Mouse (Mus musculus) adrenal gland, postnatal 4 days (tissue): ENCODE measurements at regions not wholly inside any gene's neighbourhood (a gene's known extent, or its start where the extent isn't known, plus 50 kb on each side); places are given as distances from the start of the nearest gene placed in this dataset.
"Not testable (repeated sequence)": the region's sequence is repeated elsewhere in the genome, so short reads cannot be mapped to it uniquely, and the experiment has no call there.

Source experiments
- DNase-seq, 2 experiments: peaks; one replicate each; pipeline ENCODE4 v3.0.0; 2021 to 2022; ENCODE audit warnings: low spot score in 2 of 2, mixed read lengths in 2 of 2

DNA sequence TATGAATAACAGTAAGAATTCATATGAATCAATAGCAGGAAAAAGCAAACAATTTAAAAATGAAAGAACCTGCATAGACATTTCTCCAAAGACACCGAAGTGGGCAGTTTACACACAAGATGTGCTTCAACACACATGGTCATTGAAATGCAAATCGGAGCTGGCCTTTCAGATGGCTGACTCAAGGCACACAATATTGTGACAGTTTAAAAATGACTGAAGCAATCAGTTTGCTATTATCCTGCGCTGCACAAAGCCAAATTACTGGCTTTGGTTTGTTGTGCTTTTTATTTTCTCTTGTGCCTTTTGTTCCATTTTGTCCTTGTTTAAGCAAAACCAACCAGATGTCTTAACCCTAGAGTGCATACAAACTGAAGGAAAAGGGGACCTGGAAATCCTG, 449.4 kb downstream of the Cbln4 start:
- no peak for DNase-seq

DNA sequence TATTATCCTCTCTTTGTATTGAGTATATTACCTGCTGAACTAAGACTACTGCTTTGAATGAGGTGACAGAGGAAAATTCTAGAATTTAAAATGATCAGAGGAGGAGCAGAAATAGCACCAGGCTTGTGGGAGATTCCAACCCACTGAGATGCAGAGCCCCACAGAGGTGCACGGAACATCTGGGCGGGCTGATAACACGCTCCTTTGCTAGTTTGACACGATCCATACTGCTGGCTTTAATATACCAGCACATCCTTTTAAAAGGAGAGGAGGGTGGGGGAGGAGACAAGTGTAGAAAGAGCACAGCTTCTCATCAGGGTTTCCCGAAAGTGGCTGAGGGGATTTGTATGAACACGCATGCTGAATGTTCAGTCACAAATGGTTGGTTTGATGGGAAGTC, 451.0 kb downstream of the Cbln4 start:
- DNase-seq = no peak

DNA sequence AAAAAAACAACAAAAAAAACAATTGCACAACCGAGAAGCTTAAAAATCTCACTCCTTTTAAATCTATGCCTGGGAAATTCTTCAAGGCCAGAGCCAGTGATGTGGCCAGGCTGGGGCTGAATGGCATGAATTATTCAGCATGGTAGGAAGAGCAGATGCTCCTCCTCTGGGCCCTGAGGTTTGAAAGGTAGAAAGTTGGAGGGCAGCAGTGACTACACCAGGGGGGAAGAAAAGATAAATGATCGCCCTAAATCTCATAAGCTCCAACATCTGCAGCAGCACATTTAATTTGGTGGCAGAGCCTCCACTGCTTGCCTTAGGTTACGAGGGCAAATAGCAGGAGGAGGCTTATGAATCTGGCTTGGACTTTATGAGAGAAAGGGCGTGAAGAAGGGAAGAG, 455.1 kb downstream of the Cbln4 start:
- no peak for DNase-seq

DNA sequence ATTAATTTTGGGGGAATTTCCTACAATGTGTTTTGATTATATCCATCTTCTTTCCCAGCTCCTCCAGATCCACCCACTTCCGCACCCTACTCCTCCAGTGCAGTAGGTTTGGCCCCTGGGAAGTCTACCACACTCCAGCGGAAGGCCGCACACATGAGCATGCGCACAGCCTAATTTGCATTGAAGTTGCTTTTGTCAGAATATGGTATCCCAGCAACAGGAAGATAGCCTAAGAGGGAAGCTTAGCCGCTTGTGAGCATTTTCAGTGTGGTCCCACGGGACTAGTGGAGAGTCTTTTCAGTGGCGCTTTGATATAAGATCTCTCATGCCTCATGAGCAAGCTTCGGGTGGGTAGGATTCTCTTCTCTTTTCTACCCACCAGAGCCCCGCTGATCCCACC, 455.6 kb downstream of the Cbln4 start:
- no peak for DNase-seq

DNA sequence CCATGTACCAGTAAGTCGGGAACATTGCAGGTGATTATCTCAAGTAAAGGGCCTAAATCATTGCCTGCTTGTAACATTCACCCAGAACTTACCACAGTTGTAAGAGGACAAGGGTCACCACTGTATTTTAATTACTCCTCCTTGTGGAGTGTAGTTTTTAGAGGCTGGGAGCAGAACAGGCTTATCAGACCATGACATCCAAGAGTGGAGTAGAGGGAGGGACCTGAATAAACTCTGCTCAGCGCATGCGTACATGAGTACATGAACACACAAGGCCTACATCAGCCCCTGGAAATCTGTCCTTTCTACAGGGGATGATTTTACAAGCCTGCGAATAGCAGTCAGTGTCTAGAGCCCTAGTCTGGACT, 456.4 kb downstream of the Cbln4 start:
- DNase-seq = no peak

DNA sequence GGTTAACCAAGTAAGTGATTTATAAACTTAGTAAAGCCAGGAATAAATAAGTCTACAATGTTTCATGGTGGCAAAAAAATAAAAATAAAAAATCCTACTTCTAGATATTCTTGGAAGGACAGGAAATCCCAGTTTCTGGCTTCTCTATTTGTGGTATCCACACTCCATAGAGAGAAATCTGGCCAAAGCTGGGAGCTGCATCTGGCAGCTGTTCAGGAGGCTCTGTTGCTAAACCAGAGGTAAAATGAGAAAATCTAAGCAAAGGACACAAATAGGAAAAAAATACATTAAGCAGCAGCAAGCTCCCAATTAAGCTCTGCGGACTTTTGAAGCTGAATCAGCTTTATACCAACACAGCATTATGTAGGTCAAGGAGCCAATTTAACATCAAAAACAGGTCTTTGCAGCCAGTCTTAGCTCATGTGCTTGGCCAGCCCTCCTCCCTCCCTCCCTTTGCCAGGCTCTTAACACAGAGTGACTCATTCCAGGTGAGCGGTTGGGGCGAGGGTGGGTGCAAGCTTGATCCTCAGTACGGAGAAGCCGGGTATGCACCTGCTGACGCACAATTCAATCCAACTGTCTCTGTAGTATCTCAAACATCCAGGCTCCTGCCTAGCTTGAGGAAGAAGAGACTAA, 456.9 kb downstream of the Cbln4 start:
- DNase-seq = no peak

DNA sequence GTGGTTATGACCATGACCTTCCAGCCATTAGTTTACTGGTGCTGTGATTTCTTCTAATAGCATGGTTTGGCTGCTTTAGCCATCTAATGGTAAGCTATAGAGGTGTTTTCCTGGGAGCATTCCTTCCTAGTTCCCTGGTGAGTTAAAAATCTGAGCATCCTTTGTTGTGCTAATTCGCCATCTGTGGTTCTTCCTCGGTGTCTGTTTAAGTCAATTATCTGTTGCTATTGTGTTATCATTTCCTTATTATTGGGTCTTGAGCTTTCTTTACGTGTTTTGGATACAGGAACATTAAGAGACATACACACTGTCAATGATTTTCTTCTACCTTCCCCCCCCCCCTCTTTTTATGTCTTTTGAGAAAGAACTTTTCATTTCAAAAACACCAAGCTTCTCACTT, 468.9 kb downstream of the Cbln4 start:
- no peak for DNase-seq

DNA sequence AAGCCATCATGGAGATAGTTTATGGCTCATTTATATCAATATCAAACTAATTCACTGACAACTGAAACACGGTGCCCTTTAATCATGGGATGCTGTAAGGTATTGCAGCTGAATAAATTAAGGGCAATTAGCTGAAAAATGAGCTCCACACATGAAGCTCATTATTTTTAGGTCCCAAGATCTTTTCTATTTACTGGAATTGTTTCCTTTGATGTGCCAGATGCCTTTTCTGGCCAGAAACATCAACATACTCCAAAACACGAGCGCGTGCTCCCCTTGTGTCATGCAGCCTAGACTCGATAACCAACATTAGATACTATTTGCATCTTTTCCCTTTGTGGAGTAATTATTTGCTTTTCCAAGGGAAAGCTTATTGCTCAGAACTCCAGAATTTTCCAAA, 480.6 kb downstream of the Cbln4 start:
- DNase-seq = no peak

DNA sequence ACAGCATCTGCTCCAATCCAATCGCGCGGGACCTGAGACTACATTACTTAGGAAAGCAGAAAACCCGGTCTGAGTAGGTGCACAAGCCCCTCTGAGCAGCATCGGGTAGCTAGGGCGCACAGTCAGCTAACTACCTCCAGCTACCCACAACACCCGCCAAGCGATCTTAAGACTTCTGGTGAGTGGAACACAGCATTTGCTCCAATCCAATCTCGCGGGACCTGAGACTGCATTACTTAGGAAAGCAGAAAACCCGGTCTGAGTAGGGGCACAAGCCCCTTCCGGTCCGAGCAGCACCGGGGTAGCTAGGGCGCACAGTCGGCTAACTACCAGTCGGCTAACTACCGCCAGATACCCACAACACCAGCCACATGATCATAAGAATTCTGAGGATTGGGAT, 500.5 kb downstream of the Cbln4 start:
- not testable (repeated sequence) for DNase-seq

DNA sequence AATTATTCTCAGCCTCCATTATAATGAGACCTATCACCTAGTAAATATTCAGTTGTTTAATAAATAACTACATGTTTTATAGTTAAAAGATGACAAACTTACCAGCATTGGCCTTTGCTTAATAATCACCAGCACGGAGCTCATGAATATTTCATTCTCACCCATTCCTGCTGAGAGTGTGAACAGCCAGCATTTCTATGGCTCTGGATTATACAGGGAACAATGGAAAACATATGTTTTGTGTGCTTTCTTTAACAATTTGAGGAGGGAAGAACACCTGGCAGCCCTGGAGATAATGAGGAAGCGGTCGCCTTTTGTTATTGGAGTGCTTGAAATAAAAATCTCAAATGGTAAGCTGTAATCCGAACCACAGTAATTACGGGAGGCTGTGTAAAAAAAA, 528.4 kb downstream of the Cbln4 start:
- no peak for DNase-seq

DNA sequence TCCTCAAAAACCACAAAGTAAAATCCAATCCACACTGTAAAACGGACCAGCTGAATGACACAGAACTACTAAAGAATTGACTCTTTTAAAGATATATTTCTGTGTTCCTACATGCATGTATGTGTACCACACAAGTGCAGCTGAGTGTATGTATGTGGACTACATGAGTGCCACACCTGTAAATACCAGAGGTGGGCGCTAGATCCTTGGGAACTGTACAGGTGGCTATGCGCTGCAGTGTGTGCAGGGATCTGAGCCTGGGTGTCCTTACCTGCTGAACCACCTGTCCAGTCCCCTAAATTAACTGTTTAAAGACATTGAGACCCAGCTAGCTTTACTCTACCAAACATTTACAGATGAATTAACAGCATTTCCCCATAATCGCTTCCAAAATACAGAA, 546.6 kb downstream of the Cbln4 start:
- DNase-seq = no peak

DNA sequence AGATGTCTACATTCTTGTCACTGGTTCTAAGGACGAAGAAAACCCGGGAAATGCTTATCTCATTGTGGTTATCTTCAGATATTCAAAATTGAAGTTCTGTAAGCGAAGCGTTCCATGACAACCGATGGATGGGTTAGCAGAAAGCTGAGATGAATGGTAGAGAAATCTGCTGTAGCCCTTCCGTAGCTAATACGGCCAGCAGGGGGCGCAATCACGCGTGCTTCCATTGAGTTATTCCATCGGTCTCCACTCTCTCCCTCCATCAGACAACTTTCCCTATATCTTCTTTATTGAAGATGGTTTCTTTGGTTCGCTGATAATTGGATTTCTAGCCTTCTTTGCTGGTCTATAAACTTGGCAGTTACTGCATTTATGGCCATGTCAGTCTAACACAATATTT, 549.5 kb downstream of the Cbln4 start:
- DNase-seq = peak; percentile 16 to 17

DNA sequence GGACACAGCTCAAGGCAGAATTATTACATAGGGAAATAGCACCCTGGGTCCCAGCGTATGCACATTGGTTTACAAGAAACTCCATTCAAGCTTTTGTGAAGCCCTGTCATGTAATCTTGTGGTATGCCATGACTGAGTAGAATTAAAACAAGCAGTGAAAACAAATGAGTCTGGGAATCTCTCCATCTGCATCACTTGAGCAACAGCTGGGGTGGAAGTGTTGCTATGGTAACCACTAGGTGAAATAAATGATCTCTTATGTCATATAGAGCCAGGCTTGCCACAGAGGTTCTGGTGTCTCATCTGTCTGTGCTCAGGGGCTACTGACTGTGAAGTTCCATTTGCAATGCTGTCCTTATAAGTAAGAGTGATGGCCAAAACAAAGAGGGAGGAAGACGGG, 556.0 kb downstream of the Cbln4 start:
- DNase-seq = no peak

DNA sequence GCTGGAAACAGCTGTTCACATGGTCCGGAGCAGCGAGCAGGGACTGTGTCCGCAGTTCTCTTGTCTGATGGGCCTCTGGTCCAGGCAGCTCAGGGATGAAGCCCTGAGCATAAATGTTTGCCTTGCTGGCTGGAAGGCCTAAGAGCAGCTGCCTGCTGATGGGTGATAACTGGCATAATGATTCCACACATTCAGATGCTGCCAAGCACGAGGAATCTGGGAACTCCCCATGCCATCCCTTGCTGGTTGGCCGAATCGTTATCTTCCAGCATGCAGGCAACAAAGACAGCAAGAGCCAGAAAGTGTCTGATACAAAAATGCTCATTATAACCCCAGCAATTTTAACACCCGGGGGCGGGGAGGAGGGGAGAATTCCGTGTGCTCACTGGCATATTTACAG, 590.0 kb downstream of the Cbln4 start:
- DNase-seq = no peak

DNA sequence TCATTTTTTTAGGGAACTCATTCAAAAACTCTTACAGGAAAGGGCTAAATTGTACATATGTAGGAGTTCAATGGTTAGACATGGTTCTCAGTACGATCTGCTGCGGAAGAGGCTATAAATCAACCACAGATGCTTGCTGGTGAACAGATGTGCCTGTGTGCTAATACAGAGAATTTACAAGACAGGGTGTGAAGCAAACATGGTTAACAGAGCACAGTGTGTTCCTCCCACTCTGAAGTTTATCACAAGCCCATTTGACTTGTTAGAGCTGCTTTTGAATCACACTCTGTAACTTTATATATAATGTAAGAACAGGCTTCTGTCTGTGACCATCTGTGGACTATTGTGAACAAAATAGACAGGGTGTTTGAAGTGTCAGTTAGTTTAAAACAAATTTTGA, 637.2 kb downstream of the Cbln4 start:
- DNase-seq = no peak

DNA sequence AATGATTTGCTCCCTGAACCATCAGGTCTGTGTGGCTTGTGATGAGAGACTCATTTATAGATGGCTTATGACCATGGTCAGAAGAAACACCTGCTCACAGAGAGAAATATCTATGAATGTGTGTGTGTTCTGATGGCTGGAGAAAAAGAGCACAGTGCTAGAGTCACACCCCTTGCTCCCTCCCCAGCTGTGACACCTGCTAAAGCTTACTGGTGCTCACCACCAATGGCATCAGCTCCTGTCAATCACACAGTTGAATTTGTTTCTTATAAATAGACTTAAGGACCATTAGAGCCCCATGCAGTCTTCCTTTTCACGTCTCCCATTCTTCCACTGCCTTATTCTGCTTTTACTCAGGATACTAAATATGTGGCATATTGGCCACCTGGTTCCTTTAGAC, 654.3 kb downstream of the Cbln4 start:
- DNase-seq = no peak

DNA sequence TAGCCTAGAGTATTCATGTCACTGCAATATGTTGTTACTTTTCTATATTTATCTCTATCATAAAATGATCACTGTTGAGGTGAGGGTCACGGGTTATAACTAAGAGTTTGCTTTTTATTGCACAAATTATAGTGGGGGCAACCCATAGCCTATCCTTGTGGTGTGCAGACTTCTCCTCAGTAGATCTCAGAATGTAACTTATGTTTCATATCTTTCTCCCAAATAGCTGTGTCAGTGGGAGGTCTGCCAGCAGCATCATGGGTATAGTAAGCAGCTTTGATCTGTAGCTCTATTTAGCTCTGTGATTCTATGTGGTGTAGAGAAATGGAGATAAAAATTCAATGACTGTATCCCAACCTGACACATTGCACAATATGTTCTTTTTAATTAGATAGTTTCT, 641.9 kb downstream of the Dok5 start:
- no peak for DNase-seq

DNA sequence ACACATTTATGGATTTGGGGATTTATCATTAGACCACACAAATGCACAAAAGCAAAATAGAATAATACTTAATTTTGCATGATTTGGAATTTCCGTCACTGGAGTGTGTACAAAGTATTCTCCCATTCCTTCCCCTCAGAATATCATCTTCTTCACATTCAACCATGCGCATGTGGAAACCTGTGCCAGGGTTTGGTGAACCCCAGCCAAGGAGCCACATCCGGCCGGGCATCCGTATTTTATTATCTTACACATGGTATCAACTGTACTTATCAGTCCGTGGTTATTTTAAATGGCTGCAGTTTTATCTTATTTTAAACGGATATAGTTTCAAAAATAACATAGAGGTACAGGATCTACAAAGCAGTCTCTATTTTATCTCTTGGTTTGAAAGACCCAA, 641.4 kb downstream of the Dok5 start:
- DNase-seq = no peak

DNA sequence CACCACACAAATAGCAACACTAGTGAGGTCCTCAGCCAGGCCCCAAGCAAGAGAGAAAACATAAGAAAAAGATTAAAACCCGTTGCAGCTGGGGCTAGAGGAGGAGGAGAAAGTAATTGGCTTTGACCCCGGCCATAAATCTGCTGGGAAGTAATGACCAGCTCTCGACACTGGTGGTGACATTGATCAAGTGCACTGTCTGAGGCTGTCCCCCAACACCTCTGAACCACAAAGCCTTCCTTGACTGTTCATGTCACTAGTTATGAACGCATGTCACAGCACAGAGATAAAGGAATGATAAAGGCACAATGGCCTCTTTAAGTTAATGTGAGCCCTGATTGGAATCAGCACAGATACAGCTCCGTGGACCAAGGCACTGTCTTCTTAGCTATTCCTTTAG, 640.1 kb downstream of the Dok5 start:
- DNase-seq = no peak

DNA sequence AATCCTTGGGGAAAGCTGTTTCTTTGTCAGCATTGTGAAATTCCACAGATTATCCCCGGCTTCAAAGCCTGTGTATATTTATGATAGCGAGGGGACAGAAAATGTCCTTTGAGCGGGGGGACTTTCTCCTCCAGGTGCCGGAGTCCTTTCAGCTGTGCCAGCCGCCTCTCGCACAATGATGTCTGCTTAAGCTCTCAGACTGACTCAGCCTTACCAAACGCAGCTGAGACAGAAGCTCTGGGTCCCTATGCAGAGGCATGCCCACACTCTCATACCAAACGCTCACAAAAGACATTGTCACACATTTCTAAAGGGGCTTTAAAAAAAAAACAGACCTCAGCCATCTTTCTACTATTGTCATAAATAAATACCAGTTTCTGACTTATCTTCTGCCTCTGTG, 633.9 kb downstream of the Dok5 start:
- no peak for DNase-seq

DNA sequence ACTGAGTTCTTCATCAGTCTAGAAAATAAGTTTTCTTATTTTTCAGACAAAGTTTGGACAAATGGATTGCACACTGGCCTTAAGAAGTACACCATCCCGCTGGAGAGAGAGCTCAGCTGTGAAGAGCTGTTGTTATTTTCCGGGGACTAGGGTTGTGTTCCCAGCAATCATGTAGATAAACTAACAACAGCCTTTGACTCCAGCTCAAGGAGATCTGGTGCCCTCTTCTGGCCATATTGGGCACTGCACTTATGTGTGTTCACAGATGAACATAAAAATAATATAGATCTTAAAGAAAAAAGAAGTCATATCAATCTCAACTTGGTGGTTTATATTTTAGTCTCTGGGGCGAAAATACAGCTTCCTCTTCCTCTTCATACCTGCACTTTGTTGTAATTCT, 633.0 kb downstream of the Dok5 start:
- no peak for DNase-seq

DNA sequence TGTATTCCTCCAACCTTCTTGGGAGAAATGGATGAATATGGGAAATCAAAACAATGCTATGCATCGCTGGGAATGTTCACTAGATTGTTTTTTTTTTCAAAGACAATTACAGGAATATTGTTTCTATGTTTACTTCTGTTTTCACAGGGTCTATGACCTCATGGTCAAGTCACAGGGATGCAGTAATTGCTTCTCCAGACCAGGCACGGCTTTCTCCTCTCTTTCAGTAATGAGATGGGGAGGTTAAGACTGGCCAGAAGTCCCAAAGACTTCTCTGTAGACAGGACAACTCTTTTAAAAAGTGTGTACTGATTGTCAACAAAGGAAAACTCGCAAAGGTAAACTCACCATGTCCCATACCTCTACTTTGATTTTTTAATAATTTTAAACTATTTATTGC, 631.8 kb downstream of the Dok5 start:
- DNase-seq = no peak

DNA sequence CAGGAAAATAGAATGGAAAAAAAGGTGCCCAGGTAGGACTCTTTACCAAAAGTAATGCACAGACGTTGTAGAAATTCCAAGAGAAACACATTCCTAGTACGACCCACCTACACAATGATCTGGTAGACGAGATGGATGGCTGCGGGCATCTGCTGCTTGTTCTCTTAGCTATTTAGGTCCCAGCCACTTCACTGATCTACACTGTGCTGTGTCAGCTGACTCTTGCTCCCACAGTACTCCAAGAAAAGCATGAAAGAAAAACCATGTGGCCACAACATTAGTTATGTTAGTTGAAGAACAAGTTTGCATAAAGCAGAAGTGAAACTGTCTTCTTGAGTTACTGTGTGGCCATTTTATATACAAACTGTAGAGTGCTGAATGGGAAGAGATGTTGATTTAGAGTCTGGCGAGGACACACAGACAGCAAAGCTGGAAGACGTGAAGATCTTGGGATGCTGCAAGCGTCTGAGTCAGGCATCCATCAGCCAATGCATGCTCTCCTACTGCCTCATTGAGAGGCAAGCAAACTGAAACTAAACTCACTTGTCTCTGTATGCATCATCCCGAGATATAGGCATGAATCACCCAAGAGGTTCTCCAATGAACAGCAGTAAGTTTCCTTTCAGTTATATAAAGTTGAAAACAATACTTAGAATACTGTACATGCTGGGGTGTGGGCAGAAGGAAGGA, 626.6 kb downstream of the Dok5 start:
- no peak for DNase-seq

DNA sequence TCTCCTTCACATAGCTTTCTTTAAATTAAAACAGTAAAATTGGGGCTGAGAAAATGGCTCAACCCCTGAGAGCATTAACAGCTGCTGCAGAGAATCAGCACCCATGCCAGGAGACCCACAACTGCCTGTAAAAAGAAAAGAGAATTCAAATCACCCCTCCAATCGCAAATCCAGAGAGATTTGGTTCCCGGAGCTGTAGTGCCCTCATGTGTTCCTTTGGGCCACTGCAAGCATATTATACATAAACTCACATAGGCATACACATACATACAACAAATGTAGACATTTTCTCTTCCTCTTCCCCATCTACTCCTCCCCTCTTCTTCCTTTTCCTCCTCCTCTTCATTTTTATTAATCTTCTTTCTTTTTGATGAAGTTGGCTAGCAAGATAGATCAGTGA, 616.5 kb downstream of the Dok5 start:
- DNase-seq = no peak
